Mouse (Mus musculus) cerebellum, adult 2 months (tissue): ENCODE data around the gene Kpna3.

Source experiments
- CTCF ChIP-seq: fragments of 200-500 bp; IDR thresholded peaks from 2 replicates; pipeline ENCODE4 v1.5.1; 2011; ENCODE audit warnings: low read depth, mild to moderate bottlenecking, control low read depth, low read length, moderate library complexity, borderline replicate concordance; ENCODE audit not compliant: insufficient read depth
- POLR2A ChIP-seq: fragments of 200-500 bp; IDR thresholded peaks from 2 replicates; pipeline ENCODE4 v1.6.1; 2011; ENCODE audit warnings: low read length, control low read depth, borderline replicate concordance; ENCODE audit not compliant: insufficient read depth

DNA sequence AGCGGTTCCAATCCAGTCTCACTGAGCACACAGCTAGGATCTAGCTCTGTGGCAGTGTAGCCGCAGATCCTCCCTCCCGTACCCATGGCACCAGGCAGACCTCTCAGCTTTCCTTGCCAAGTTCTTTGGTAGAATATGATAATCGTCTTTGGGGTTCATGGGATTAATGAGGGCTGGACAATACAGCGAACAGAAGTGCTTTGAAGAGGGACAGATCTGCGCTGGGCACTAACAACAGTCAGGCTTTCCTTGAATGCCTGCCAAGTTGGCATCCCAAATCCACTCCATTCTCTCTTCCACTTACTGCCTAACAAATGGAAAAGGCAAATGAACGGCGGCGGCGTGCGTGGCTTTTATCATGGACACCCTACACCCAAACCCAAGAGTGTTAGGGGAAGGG, 109.1 kb downstream of the Kpna3 start:
- TF ChIP-seq POLR2A, result no peak
- TF ChIP-seq CTCF, result no peak
